Mouse (Mus musculus) lung, postnatal 0 days (tissue): ENCODE measurements around the gene Ikzf4.

ENCODE experiments used
- CTCF ChIP-seq: IDR thresholded peaks from 2 replicates; pipeline ENCODE4 v1.5.1; 2016; ENCODE audit warnings: antibody characterized with exemption, mild to moderate bottlenecking
- EP300 ChIP-seq: IDR thresholded peaks from 2 replicates; pipeline ENCODE4 v1.6.1; 2016; ENCODE audit warnings: antibody characterized with exemption, mild to moderate bottlenecking, control low read depth

DNA sequence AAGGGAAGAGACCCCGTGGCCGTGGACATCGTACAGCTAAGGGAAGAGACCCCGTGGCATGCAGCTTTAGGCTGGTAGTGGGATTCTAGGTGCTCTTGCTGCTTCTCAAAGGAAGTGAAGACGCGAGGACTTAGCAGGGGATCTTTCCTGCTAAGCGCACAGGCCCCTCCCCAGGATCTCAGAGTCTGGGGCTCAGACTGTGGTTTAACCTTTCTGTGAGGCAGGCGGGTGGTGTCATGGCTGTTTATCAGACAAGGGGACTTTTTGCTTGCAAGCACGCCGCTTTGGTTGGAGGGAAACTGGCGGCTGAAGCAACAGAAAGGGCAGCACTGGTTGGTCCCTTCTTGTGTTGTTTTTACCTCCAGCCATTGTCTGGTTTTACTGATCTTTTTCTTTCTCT lies 8.8 kb downstream of the Ikzf4 start:
- TF ChIP-seq CTCF = no peak
- no peak for TF ChIP-seq EP300
